Mouse (Mus musculus) kidney, postnatal 25 days (tissue): ENCODE results near the gene Nfkbib.

Experiments used
- DNase-seq, 2 experiments: peaks; one replicate each; pipeline ENCODE4 v3.0.0; 2021; ENCODE audit warnings: mixed read lengths in 2 of 2

Gene Nfkbib

GRCm38 (mm10) chr7:28767462-28767965 lies at the start of gene Nfkbib:
TSS of gene Nfkbib (minus strand) at chr7:28767512.
- DNase-seq: no peak

GRCm38 (mm10) chr7:28816920-28817319 lies 49.6 kb upstream of the Nfkbib start:
- no peak for DNase-seq

GRCm38 (mm10) chr7:28816201-28816600 lies 48.9 kb upstream of the Nfkbib start:
- no peak for DNase-seq

DNA sequence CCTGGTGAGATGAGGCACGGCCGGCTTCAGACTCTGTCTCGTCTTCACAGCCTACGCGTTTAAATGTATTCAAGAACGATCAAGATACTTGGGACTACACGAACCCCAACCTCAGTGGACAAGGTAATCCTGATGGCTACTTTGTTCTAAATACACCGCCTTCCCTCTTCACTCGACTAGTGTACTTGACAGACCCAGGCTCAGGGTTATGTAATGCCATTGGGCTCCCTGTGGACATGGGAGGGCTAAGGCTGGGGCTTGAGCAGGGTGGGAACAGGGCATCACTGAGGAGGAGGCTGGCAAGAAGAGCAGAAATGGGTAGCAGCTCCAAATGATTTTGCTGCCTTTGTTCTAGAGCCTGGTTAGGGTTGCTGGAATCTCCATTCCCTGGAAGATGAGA lies 47.9 kb upstream of the Nfkbib start:
- DNase-seq: no peak

DNA sequence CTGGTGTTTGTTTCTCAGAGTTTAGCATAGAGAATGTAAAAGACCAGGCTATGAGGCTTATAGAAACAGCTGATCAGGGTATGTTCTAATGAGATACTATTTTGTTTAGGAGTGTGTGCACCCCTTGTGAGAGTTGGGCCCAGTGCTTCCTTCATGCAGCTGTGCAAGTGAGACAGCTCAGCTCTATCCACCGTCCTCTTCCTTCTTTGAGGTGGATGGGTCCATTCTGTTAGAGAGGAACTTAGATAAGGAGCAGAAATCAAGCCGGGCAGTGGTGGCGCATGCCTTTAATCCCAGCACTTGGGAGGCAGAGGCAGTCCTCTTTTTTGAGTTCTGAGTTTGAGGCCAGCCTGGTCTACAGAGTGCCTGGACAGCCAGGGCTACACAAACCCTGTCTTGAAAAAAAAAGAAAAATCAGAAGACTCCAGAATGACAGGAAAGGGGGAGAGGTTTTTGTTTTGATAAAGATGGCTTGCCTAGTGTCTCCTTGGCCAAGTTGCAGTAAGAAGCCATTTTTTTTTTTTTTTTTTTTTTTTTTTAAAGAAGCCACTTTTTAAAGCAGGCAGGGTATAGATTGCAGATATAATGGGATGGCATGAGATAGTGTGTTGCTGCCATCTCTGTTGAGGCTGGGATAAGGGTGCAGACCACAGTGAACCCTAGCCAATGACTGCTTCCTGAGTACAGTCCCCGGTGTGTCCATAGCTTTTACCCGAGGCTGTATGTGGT lies 47.2 kb upstream of the Nfkbib start:
- DNase-seq: no peak

DNA sequence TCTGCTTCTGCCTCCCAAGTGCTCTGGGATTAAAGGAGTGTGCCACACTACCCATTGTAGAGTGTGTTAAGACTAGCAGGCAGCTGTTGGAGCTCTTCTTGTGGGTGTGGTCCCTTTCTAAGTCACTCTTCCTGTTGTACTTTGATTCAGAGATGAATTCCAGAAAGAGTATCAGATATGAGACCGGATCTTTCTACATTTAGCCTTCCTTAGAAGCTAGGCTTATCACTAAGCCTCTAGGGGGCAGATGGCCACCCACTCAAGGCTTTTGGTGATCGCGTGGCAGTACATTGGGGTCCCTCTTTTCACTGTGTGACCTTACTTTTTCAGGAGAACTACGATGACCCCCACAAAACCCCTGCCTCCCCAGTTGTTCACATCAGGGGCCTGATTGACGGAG lies 45.6 kb upstream of the Nfkbib start:
- no peak for DNase-seq

- no peak for DNase-seq
Measured at GRCm38 (mm10) chr7:28812436-28812835, 45.1 kb upstream of the Nfkbib start.

GRCm38 (mm10) chr7:28811640-28812275 lies 44.4 kb upstream of the Nfkbib start:
- no peak for DNase-seq

- DNase-seq: peak; percentile 93 to 96
Measured at GRCm38 (mm10) chr7:28811228-28811627, 43.9 kb upstream of the Nfkbib start.

GRCm38 (mm10) chr7:28810107-28811066 lies 43.1 kb upstream of the Nfkbib start:
- DNase-seq: peak; percentile 99

GRCm38 (mm10) chr7:28809401-28810089 lies 42.2 kb upstream of the Nfkbib start:
- DNase-seq: peak; percentile 64 to 84

- DNase-seq: peak; percentile 97
Measured at GRCm38 (mm10) chr7:28808957-28809393, 41.7 kb upstream of the Nfkbib start.

- peak; percentile 56 to 77 for DNase-seq
Measured at GRCm38 (mm10) chr7:28808221-28808941, 41.1 kb upstream of the Nfkbib start, which contains the start of gene Hnrnpl. TSS of gene Hnrnpl (plus strand) at chr7:28808541.

- no peak for DNase-seq
Measured at GRCm38 (mm10) chr7:28807641-28808220, 40.4 kb upstream of the Nfkbib start.

DNA sequence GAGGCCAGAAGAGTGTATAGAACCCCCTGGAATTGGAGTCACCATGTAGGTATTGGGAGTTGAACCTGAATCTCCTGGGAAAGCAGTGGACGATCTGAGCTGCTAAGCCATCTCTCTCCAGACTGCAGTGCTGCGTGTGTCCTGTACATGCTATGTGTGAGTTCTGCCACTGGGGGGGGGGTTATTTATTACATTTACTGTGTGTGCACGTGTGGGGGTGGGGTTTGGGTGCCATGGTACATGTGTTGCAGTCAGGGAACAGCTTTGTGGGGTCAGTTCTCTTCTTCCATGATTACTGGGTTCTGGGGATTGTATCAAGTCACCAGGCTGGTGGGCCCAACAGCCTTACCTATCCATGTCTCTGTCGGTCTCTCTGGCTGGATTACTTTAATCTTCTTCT lies 39.6 kb upstream of the Nfkbib start:
- no peak for DNase-seq

DNA sequence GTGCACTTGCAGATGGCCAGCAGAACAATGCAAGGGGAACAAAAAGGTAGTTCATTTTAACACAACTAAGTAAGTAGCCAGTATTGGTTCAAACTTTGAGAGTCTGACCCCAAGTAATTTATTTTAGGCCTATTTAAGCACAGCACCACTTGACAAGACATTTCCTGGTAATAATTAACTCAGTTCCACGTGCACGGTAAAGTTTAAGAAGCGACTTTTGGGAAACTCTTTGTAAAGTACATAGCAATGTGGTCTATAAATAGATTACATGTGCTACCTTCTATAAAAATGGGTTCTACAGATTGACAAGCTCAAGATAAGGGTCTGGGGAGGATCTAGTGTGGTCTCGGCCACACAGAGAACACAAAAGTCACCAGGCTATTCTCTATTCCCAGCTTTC lies 36.4 kb upstream of the Nfkbib start:
- no peak for DNase-seq

DNA sequence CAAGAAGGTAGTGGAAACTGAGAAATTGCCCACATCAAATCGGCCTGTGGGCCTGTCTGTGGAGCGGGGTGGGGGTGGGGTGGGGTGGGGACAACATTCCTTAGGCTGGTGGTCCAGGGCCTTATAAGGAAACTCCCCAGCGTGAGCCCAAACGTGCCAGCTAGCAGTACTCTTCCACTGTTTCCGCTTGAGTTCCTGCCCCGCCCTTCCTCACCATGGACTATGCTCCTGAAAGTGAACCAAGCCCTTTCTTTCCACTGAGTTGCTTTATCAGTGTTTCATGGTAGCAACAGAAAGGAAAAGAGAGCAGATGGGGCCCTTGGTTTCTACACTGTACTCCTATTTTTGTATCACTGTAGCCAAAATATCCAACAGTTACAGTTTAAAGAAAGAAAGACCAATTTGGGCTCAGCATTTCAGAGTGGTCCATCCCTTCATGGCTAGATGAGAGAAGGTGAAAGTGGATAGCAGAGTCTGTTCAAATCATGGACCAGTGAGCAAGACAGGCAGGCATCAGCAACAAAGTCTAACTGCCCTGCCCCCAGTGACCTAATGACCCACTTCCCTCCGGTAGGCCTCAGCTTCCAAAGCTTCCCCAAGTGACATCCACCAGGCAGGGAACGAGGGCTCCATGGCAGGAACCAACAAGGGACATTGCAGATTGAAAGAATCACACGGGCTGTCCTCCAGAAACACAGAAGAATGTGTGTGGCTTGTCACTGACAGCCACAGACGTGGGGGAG lies 35.7 kb upstream of the Nfkbib start:
- peak; percentile 86 to 92 for DNase-seq

- peak; percentile 73 to 87 for DNase-seq
Measured at GRCm38 (mm10) chr7:28801901-28802670, 34.8 kb upstream of the Nfkbib start.

GRCm38 (mm10) chr7:28801451-28801850 lies 34.1 kb upstream of the Nfkbib start:
- DNase-seq: no peak

GRCm38 (mm10) chr7:28799994-28800393 lies 32.7 kb upstream of the Nfkbib start:
- DNase-seq: no peak
